Mouse (Mus musculus) midbrain, embryonic 10.5 days (tissue): ENCODE measurements around the gene Sirt2. TPM values are rescaled to one million over a fixed set of nuclear protein-coding genes. Genes with fewer than 3 reads are reported as not detected.

Source experiments
- DNase-seq: peaks from one replicate; pipeline ENCODE4 v3.0.0-alpha.2; 2017; ENCODE audit warnings: low spot score
- H3K27ac ChIP-seq: fragments of 300-500 bp; sonication (generic); replicated peaks from 2 replicates; pipeline ENCODE4 v1.5.1; 2016; ENCODE audit warnings: mild to moderate bottlenecking
- H3K27me3 ChIP-seq: fragments of 300-500 bp; sonication (generic); 2 replicates; pipeline ENCODE4 v1.6.1; 2016; ENCODE audit warnings: low read depth, mild to moderate bottlenecking; ENCODE audit not compliant: poor library complexity, severe bottlenecking
- H3K36me3 ChIP-seq: fragments of 300-500 bp; sonication (generic); 2 replicates; pipeline ENCODE4 v1.6.1; 2016; ENCODE audit warnings: mild to moderate bottlenecking, moderate library complexity
- H3K4me1 ChIP-seq: fragments of 300-500 bp; sonication (generic); 2 replicates; pipeline ENCODE4 v1.6.1; 2016
- H3K4me3 ChIP-seq: fragments of 300-500 bp; sonication (generic); 2 replicates; pipeline ENCODE4 v1.5.1; 2016; ENCODE audit warnings: mild to moderate bottlenecking, moderate library complexity
- H3K9me3 ChIP-seq: fragments of 300-500 bp; sonication (generic); replicated peaks from 2 replicates; pipeline ENCODE4 v1.6.1; 2016; ENCODE audit warnings: mild to moderate bottlenecking
- WGBS: fragments of 180-500 bp; shearing (Covaris S2); methylation state at CpG from one replicate; pipeline ENCODE4 v1.1.7; 2016; 5-methylcytosine and 5-hydroxymethylcytosine counted together
- polyA plus RNA-seq: library from polyadenylated mRNA; unstranded; fragments of >200 nt; fragmentation: Nextera tagmentation; extraction: Ambion mirVana; gene quantifications from 2 replicates; pipeline ENCODE4 v1.2.1, GENCODE M21; 2016

Sirt2 gene
- 62.7 and 71.6 TPM in 2 replicates for polyA plus RNA-seq

DNA sequence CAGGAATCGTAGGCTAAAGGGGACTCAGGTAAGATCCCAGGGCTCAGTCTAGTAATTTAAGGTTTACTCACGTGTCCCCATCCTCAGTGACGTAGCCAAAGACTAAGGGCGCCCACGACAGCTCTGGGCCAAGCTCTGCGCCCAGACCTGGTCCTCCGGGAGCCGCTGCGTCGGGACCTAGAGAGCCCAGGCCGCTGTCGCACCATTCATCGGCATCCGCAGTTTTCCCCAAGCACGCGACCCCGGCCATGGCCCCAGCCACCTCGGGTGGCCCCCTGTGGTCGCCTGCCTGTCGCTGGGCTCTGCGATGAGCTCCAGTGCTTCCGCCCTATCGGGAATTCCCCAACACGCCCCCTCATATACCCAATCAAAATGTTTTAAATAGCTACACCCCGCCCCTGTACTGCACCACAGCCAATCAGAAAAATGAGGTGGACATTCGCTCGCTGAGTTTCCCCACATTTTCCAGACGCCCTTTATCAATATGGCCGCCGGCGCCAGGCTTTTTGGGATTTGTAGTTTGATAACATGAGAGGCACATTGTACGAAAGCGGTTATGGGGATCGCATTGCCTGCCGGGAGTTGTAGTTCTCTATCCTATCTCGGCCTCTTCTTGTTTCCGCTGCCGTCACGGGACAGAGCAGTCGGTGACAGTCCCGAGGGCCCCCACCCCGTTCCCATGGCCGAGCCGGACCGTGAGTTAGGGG is at the start of gene Sirt2:
TSS of gene Sirt2 (plus strand) at position 563 of the 707 bp plus-strand sequence.
- H3K36me3 ChIP-seq, result peaks cover 13% of the 10 kb centered on the region
- peak within 1 kb of the TSS; percentile 84 for H3K27ac ChIP-seq
- 1% methylated on average over 45 of the region's 45 CpGs for WGBS
- no peaks in the 10 kb centered on the region for H3K27me3 ChIP-seq
- H3K4me3 ChIP-seq, result peak within 1 kb of the TSS; percentile 84
- peak; percentile 98 for DNase-seq
- no peaks in the 10 kb centered on the region for H3K9me3 ChIP-seq
- H3K4me1 ChIP-seq, result peaks cover 35% of the 10 kb centered on the region

DNA sequence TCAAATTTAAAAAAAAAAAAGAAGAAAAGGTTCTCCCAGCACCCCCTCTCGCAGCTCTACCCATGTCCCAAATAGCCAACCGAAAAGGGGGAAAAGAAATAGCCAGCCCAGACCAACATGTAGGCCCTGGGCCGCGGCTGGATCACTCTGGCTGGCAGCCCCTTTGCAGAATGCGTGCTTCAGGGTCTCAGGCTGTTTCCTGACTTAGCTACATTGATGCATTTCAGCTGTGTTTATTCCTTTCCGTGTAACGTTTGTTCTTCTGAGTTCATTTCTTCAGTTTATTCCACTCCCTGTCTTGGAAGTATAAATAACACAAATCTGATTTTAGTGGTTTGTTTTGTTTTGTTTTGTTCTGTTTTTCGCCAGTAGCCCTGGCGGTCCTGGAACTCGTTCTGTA is 48.8 kb upstream of the Sirt2 start:
- Histone ChIP-seq H3K27me3 (0 out of 2 replicates have a peak, but pooled peaks cover 9% of the 10 kb centered on the region), H3K4me3 (no peak overlapping the region), H3K9me3 (no peaks in the 10 kb centered on the region), H3K36me3 (no peaks in the 10 kb centered on the region), H3K27ac (no peak overlapping the region), H3K4me1 (peaks cover 14% of the 10 kb centered on the region)
- DNase-seq, result no peak
- 89% methylated on average over 10 of the region's 10 CpGs for WGBS

DNA sequence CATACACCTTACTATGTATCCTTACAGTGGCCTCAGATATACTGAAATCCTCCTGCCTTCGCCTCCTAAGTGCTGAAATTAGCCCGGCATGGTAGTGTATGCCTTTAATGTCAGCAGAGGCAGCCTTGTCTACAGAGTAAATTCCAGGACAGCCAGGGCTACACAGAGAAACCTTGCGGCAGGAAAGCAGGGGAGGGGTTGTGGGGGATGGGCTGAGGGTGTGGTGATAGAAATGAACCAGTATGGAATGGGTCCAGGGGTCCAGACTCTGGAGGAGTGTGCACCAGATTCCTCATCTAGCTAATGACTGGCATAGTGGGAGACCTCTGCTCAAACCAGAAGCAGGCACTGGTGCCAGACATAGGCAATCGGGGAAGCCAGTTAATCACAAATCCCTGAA is 47.4 kb upstream of the Sirt2 start:
- 70% methylated on average over 4 of the region's 4 CpGs for WGBS
- H3K27ac ChIP-seq, result no peak overlapping the region
- H3K27me3 ChIP-seq, result 0 out of 2 replicates have a peak, but pooled peaks cover 9% of the 10 kb centered on the region
- no peak overlapping the region for H3K4me3 ChIP-seq
- H3K4me1 ChIP-seq, result peaks cover 14% of the 10 kb centered on the region
- no peak for DNase-seq
- no peaks in the 10 kb centered on the region for H3K36me3 ChIP-seq
- no peaks in the 10 kb centered on the region for H3K9me3 ChIP-seq

DNA sequence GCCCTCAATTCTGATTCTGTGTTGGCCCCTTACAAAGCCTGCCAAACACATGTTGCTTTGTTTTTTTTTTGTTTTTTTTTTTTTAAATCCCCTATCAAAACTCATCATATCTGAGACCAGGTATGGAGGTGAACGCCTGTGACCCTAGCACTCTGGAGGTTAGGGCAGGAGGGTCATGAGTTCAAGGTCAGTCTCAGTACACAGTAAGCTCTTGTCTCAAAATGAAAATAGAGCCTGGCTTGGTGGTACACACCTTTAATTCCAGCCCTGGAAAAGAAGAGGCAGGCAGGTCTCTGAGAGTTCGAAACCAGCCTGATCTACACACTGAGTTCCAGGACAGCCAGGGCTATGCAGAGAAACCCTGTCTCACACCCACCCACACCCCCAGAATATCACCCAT is 46.9 kb upstream of the Sirt2 start:
- Histone ChIP-seq H3K27me3 (0 out of 2 replicates have a peak, but pooled peaks cover 9% of the 10 kb centered on the region), H3K36me3 (no peaks in the 10 kb centered on the region), H3K4me3 (no peak overlapping the region), H3K27ac (no peak overlapping the region), H3K4me1 (peaks cover 14% of the 10 kb centered on the region), H3K9me3 (peaks cover 3% of the 10 kb centered on the region; the same call in 1 of the 2 replicates)
- WGBS, result 89% methylated on average over 2 of the region's 2 CpGs
- no peak for DNase-seq

DNA sequence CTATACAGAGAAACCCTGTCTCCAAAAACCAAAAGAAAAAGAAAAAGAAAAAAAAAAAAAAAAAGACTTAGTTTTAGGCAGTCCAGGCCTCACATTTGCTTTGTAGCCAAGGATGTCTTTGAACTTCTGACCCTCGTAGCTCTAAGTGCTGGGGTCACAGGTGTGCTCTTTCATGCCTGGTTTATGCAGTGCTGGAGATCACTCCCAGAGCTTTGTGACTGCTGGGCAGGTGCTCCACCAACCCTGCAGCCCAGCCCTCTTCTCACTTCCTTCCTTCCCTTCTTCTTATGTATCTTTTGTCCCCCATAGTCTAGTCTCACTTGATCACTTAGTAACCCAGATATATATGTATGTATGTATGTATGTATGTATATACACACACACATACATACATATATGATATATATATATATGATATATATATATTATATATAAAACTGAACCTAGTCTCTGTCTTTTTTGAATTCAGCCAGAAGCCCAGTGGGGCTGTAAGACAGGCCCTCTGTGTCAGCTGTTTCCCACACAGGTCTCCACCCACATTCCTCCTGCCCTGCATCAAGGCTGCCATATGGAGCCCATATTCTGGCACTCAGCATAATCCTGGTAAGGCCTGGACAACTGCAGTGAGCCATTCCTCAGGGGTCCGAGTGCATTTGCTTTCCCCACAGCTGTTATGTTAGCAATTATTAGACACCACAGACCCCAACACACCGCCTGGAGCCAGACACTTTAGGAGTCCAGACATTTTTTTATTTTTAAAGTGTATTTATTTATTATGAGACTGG is 45.6 kb upstream of the Sirt2 start:
- no peak overlapping the region for H3K27ac ChIP-seq
- no peak overlapping the region for H3K4me3 ChIP-seq
- no peaks in the 10 kb centered on the region for H3K27me3 ChIP-seq
- DNase-seq, result peak; percentile 20
- peaks cover 4% of the 10 kb centered on the region; the same call in 1 of the 2 replicates for H3K9me3 ChIP-seq
- peaks cover 13% of the 10 kb centered on the region for H3K4me1 ChIP-seq
- 74% methylated on average over 3 of the region's 3 CpGs for WGBS
- H3K36me3 ChIP-seq, result no peaks in the 10 kb centered on the region

DNA sequence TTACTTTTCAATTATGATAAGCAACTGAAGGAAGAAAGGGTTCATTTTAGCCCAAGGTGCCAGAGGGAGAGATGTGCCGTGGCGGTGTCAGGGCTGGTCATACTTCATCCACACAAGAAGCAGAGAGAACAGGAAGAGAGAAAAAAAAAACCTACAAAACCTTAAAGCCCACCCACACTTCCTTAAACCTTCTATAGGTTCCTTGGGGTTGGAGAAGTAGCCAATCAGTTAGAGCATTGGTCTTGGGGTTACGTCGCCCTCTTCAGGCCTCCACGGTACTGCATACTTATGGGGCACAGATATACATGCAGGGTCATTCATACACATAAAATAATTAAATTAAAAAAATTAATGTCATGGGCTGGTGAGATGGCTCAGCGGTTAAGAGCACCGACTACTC is 44.5 kb upstream of the Sirt2 start:
- H3K27ac ChIP-seq, result no peak overlapping the region
- H3K36me3 ChIP-seq, result no peaks in the 10 kb centered on the region
- no peak overlapping the region for H3K4me3 ChIP-seq
- 95% methylated on average over 7 of the region's 7 CpGs for WGBS
- H3K27me3 ChIP-seq, result no peaks in the 10 kb centered on the region
- no peak for DNase-seq
- peaks cover 4% of the 10 kb centered on the region; the same call in 1 of the 2 replicates for H3K9me3 ChIP-seq
- peaks cover 5% of the 10 kb centered on the region for H3K4me1 ChIP-seq

DNA sequence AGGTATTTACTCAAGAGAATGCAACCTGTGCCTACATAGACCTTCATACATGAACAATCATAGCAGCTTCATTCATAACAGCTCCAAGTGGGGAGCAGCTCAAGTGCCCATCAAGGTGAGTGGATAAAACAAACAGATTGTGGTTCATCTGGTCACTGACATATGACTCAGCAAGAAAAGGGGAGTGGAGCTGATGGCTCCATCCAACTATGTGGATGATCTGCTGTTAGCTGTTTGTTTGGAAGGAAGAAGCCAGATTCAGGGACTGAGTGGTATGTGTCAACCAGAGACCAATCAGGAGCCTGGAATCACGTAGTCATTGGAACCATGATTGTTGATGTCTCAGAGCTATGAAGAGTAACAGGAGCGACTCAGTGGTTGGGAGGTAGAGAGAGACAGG is 41.9 kb upstream of the Sirt2 start:
- peaks cover 4% of the 10 kb centered on the region; the same call in 1 of the 2 replicates for H3K9me3 ChIP-seq
- DNase-seq, result no peak
- H3K4me1 ChIP-seq, result peaks cover 3% of the 10 kb centered on the region; the same call in 1 of the 2 replicates
- no peaks in the 10 kb centered on the region for H3K27me3 ChIP-seq
- 92% methylated on average over 2 of the region's 2 CpGs for WGBS
- H3K27ac ChIP-seq, result no peak overlapping the region
- H3K4me3 ChIP-seq, result no peak overlapping the region
- H3K36me3 ChIP-seq, result no peaks in the 10 kb centered on the region

DNA sequence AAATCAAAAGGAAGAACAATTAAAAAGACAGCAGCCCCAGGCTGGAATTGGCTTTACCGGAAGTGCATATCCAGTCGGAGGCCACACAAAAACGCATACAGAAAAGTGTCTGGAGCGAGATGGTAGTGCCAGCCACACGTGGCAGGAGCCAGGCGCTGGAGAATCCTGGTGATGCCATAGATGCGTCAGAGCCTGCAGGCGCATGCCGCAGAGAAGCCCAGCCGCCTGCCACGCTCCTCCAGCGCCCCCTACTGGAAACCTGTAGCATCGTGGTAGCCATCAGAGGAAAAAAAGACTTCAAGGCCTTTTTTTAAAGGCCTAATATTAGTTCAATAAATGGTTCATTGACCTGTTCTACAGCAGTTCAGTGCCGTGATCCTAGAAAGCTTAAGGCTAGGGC is 39.9 kb upstream of the Sirt2 start:
- DNase-seq, result peak; percentile 82
- peaks cover 7% of the 10 kb centered on the region; the same call in 1 of the 2 replicates for H3K36me3 ChIP-seq
- peaks cover 13% of the 10 kb centered on the region for H3K9me3 ChIP-seq
- peaks cover 9% of the 10 kb centered on the region for H3K27me3 ChIP-seq
- WGBS, result 11% methylated on average over 14 of the region's 14 CpGs
- peaks cover 3% of the 10 kb centered on the region; the same call in 1 of the 2 replicates for H3K4me1 ChIP-seq
- no peak overlapping the region for H3K4me3 ChIP-seq
- H3K27ac ChIP-seq, result no peak overlapping the region

DNA sequence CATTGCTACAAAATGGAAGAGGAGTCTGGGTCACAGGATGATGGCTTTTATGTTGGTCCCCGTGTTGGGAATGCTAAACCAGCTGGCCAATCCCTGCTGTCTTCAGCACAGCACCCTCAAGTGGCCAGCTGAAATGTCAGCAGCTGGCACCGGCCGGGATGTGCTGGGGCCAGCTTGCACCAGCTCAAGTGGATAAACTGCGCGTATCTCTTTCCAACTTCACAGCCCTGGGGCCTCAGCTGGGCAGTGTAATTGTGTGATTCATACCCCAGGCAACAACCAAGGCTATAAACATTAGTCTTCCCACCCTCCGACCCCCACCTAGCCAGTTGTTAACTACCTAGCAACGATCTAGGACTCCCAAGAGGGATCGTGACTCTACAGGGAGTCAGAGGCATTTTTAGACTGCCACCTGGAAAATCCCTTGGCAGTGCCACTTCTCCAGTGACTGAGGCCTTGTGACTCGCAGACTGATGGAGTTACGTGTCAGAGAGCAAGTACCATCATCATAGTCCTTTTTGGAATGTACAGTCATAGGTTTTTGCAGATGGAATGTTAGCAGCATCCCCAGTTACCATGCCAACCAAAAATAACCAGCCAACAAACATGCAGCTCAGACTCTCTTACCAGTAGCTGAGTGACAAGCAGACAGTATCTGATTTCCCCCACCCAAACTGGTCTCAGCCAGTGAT is 38.7 kb upstream of the Sirt2 start:
- peak; percentile 24 for DNase-seq
- Histone ChIP-seq H3K36me3 (peaks cover 9% of the 10 kb centered on the region; the same call in 1 of the 2 replicates), H3K4me3 (no peak overlapping the region), H3K9me3 (peaks cover 17% of the 10 kb centered on the region), H3K27ac (no peak overlapping the region), H3K4me1 (peaks cover 10% of the 10 kb centered on the region), H3K27me3 (peaks cover 20% of the 10 kb centered on the region)
- WGBS, result 63% methylated on average over 10 of the region's 10 CpGs

DNA sequence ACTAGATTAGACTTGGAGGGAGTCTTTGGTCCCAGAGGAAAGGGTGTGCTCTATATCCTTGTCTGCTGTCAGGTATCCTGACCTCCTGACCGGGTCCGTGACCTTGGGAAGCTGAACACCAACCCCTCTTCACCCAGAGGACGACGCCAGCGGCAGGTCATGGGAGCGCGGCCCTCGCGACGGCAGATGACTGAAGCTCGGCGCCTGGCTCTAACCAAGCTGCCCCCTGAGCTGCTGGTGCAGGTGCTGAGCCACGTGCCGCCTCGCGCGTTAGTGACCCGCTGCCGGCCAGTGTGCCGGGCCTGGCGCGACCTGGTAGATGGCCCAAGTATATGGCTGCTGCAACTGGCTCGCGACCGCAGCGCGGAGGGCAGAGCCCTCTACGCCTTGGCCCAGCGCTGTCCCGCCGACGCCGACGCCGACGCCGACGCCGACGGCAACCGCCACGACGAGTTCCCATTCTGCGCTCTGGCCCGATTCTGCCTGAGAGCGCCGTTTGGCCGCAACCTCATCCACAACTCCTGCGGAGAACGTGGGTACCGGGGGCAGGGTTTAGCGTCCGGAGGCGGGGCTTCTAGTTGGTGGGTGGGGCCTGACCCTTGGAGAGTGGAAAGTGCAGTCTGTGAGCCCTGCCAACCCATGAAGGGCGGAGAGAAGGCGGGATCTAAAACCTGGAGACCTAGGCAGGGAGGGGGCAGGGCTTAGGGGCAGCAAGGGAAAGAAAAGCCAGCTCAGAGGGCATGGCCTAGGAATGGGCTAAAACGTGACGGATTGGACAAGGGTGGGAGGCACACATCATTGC is 34.0 kb upstream of the Sirt2 start:
- Histone ChIP-seq H3K4me3 (peak overlapping the region; percentile 59), H3K4me1 (peaks cover 19% of the 10 kb centered on the region), H3K27ac (peak overlapping the region; percentile 72), H3K9me3 (peaks cover 13% of the 10 kb centered on the region), H3K36me3 (peaks cover 29% of the 10 kb centered on the region), H3K27me3 (peaks cover 27% of the 10 kb centered on the region)
- WGBS, result 3% methylated on average over 58 of the region's 58 CpGs
- DNase-seq, result peak; percentile 83

DNA sequence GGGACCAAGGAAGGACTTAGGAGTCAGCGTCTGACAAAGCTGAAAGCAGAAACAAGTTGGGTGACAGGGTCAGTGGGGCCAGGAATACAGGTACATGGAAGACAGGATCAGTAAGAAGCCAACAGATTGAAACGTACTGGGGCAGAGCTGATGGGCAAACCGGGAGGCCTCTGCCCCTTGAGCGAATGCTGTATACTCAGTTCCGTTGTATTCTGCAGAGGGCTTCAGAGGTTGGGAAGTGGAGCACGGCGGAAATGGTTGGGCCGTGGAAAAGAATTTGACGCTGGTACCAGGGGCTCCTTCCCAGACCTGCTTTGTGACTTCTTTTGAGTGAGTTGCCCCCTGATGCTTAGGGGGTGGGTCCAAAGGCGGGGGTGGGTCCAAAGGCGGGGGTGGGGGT is 33.3 kb upstream of the Sirt2 start:
- Histone ChIP-seq H3K4me3 (peak overlapping the region; percentile 59), H3K4me1 (peaks cover 19% of the 10 kb centered on the region), H3K9me3 (peaks cover 13% of the 10 kb centered on the region), H3K36me3 (peaks cover 36% of the 10 kb centered on the region), H3K27ac (peak overlapping the region; percentile 72), H3K27me3 (peaks cover 27% of the 10 kb centered on the region)
- DNase-seq, result no peak
- 3% methylated on average over 11 of the region's 11 CpGs for WGBS

DNA sequence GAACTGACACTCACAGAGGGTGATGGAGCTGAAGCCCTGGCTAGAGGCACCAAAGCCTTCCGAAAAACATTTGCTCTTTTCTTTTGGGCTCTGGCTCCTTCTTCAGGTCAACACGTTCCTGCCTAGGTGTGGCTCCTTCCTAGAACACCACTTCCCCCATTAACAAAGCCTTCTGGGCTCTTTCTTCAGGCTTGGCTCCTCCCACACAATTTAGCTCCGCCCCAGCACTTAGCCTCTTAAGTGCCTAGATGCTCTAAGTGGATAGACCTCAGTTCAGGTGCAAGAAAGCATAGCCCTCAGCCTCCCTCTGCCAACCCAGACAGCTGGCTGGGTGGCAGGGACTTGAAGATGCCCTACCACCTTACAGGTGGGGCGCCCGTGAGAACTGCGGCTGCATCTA is 30.8 kb upstream of the Sirt2 start:
- 84% methylated on average over 6 of the region's 6 CpGs for WGBS
- Histone ChIP-seq H3K27me3 (peaks cover 27% of the 10 kb centered on the region), H3K4me3 (no peak overlapping the region), H3K36me3 (peaks cover 57% of the 10 kb centered on the region), H3K27ac (no peak overlapping the region), H3K4me1 (peaks cover 22% of the 10 kb centered on the region), H3K9me3 (peaks cover 13% of the 10 kb centered on the region)
- no peak for DNase-seq
